Mouse (Mus musculus): ENCODE results near the gene Gm42878. TPM values are rescaled to one million over a fixed set of nuclear protein-coding genes. Genes with fewer than 3 reads are reported as not detected.

Gm42878 gene
- total RNA-seq (2014; rRNA removed) (0.09 TPM in 1 of 2 replicates, not detected in the other), polyA plus RNA-seq (2012; rRNA removed) (not detected in 2 replicates)

DNA sequence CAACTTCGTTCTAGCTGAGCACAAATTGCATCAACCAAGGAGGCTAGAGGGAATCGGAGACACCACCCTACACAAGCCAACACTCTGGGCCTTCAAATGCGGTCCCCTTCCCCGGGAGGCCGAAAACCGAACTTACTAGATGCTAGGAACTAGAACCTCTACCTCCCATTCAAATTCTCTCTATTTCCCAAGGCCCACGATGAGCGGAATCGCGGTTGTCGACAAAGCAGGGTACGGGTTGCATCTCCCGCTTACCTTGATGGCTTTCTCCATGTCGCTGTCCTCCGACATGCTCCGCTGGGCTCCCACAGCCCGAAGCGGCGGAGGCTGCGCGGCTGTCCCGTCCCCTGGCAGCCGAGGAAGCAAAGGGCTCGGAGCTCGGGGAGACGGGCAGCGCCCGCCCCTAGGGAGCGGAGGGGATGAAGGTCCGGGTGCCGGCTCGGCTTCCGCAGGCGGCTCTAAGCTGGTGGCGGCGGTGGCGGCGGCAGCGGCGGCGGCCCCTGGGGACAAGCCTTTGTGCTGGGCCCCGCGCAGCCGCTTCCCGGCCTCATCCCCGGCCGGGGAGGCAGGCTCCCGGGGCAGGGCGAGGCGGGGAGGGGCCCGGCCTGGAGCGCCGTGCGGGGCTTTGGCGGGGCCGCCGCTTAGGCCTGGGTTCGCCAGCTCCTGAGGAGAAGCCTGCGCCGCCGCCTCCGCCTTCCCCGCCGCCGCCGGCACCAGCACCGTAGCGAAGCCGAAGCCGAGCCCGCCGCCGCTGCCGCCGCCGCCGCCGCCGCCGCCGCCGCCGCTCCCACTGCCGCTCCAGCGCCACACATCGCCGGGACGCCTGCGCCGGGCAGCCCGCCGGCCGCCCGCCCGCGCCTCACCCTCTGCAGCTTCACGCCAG, at the start of gene Gm42878, which contains the start of gene Adam1a:
TSS of gene Gm42878 (minus strand) at position 573 of the 883 bp plus-strand sequence.
TSS of gene Adam1a (minus strand) at position 573 of the 883 bp plus-strand sequence.
- WGBS, result under 1% methylated on average over 72 of the region's 97 CpGs
- Histone ChIP-seq H3K4me1 (ENCODE audit: control insufficient read depth, insufficient read depth, low read length) (peaks cover 12% of the 10 kb centered on the region), H3K27me3 (ENCODE audit: control insufficient read depth, insufficient read depth, low read length) (no peaks in the 10 kb centered on the region), H3K36me3 (ENCODE audit: control insufficient read depth, insufficient read depth, low read length) (no peaks in the 10 kb centered on the region), H3K9ac (ENCODE audit: low read depth, low read length) (peak within 1 kb of the TSS; percentile 92), H3K4me3 (ENCODE audit: insufficient read depth, low read depth, low read length) (peak within 1 kb of the TSS; percentile 78), H3K27ac (replicated peaks; ENCODE audit: insufficient read depth, low read depth, low read length) (peak within 1 kb of the TSS; percentile 84), H3K79me2 (ENCODE audit: control insufficient read depth, insufficient read depth, low read length) (peaks cover 28% of the 10 kb centered on the region; the same call in 1 of the 2 replicates)
- TF ChIP-seq POLR2A (IDR thresholded peaks at IDR 0.05; ENCODE audit: extremely low read depth, insufficient read depth, low read length) (no peak), CTCF (IDR thresholded peaks at IDR 0.05; ENCODE audit: low read depth, low read length) (no peak)
- no peak for DNase-seq (ENCODE audit: extremely low read depth, low read depth, low spot score)

DNA sequence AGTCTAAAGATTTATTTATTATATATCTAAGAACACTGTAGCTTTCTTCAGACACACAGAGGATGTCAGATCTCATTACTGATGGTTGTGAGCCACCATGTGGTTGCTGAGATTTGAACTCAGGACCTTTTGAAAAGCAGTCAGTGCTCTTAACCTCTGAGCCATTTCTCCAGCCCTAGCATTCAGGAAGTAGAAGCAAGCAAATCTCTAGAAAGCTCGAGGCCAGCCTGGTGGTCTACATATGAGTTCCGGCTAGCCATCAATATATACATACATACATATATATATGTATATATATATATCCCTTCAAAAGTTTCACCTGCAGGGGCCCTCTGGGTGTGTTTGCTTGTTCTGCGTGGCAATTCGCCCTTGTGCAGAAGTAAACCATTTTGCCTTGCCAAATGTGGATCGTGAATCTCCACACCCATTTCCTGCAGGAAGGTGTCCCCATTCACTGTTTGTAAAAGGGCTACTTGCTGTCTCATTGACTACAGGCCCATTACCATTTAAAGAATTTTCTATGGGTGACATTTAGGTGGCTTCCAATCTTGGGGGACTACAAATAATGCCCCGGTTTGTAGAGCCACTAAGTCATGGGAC, 49.5 kb upstream of the Gm42878 start:
- Histone ChIP-seq H3K4me3 (ENCODE audit: insufficient read depth, low read depth, low read length) (no peak overlapping the region), H3K4me1 (ENCODE audit: control insufficient read depth, insufficient read depth, low read length) (peaks cover 13% of the 10 kb centered on the region), H3K27ac (replicated peaks; ENCODE audit: insufficient read depth, low read depth, low read length) (no peak overlapping the region), H3K27me3 (ENCODE audit: control insufficient read depth, insufficient read depth, low read length) (no peaks in the 10 kb centered on the region), H3K79me2 (ENCODE audit: control insufficient read depth, insufficient read depth, low read length) (peaks cover 10% of the 10 kb centered on the region), H3K36me3 (ENCODE audit: control insufficient read depth, insufficient read depth, low read length) (peaks cover 4% of the 10 kb centered on the region), H3K9ac (ENCODE audit: low read depth, low read length) (no peak overlapping the region)
- TF ChIP-seq POLR2A (IDR thresholded peaks at IDR 0.05; ENCODE audit: extremely low read depth, insufficient read depth, low read length), result no peak
- TF ChIP-seq CTCF (IDR thresholded peaks at IDR 0.05; ENCODE audit: low read depth, low read length), result no peak
- WGBS, result 66% methylated on average over 6 of the region's 6 CpGs
- DNase-seq (ENCODE audit: extremely low read depth, low read depth, low spot score), result no peak

DNA sequence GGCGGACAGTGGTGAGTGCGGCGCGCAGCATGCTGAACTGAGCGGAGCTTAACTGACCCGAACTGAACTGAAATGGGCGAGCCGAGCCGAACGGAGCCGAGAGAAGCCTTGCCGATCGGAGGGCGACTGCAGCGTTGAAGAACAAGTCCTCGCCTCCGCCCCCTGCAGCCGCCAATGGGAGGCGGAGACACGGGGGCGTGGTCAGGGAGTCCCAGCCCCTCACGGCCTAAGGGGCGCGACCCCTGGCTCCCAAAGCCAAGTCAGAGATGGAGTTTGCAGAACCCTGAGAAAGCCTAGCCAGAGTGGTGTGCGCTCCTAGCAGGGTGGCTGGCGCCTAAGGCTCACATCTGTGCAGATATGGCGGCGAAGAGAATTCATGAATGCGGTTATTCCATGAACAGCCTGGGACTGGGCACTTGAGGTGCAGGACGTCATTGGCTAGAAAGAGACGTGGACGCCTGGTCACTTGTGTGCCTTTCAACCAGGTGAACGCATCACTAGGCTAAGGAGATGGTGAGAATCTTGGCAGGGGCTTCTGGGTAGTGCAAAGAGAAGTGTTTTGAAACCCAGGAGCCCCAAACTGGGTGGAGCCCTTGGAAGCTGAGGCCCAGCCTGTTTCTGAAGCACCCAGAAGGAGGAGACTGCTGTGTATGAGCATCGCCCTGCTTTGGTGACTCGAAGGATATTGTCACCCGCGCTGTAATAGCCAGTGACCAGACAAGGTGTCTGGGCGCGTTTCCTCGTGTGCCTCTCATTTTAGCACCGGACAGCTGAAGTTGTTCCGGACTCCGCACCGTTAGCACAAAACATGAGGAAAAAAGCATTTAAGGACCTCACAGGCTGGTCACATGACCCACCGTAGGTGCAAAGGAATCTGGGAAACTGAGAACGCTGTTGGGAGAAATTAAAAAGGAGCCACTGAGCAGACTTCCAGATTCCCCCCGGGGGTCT, 48.4 kb upstream of the Gm42878 start, which contains the start of gene Aldh2:
TSS of gene Aldh2 (minus strand) at position 374 of the 951 bp plus-strand sequence.
- peak within 1 kb of the TSS; percentile 97 for H3K9ac ChIP-seq (ENCODE audit: low read depth, low read length)
- peak; percentile 94 for TF ChIP-seq POLR2A (IDR thresholded peaks at IDR 0.05; ENCODE audit: extremely low read depth, insufficient read depth, low read length)
- no peak for TF ChIP-seq CTCF (IDR thresholded peaks at IDR 0.05; ENCODE audit: low read depth, low read length)
- H3K79me2 ChIP-seq (ENCODE audit: control insufficient read depth, insufficient read depth, low read length), result peaks cover 18% of the 10 kb centered on the region
- H3K4me3 ChIP-seq (ENCODE audit: insufficient read depth, low read depth, low read length), result peak within 1 kb of the TSS; percentile 81
- H3K36me3 ChIP-seq (ENCODE audit: control insufficient read depth, insufficient read depth, low read length), result peaks cover 4% of the 10 kb centered on the region
- H3K27me3 ChIP-seq (ENCODE audit: control insufficient read depth, insufficient read depth, low read length), result no peaks in the 10 kb centered on the region
- H3K27ac ChIP-seq (replicated peaks; ENCODE audit: insufficient read depth, low read depth, low read length), result peak within 1 kb of the TSS; percentile 98
- peak; percentile 85 for DNase-seq (ENCODE audit: extremely low read depth, low read depth, low spot score)
- peaks cover 20% of the 10 kb centered on the region for H3K4me1 ChIP-seq (ENCODE audit: control insufficient read depth, insufficient read depth, low read length)
- WGBS, result 3% methylated on average over 47 of the region's 47 CpGs

DNA sequence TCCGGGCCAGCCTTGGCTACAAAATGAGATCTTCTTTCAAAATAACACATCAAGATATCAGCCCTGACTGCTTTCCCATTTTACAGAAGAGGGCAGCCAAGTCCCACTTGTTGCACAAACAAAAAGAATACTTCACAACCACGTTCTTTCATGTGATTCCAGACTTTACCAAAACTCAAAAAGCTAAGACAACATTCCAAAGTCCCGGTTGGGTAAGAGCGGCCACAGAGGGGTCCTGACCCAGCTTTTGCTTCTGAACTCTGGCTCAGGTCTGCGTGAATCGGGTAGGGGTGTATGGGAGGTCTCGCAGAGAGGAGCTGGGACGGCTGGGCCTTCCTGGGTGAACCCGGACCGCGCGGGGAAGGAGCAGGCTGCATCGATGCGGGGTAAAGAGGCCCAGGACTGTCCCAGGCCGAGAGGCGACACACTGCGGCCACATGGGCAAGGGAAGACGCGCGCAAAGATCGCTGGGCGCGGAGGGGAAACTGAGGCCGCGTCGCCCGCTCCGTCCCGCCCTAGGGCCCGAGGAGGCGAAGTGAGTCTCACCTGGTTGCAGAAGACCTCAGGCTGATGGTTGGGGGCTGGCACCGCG, 47.6 kb upstream of the Gm42878 start:
- Histone ChIP-seq H3K27ac (replicated peaks; ENCODE audit: insufficient read depth, low read depth, low read length) (peak overlapping the region; percentile 98), H3K36me3 (ENCODE audit: control insufficient read depth, insufficient read depth, low read length) (peaks cover 4% of the 10 kb centered on the region), H3K4me1 (ENCODE audit: control insufficient read depth, insufficient read depth, low read length) (peaks cover 27% of the 10 kb centered on the region), H3K4me3 (ENCODE audit: insufficient read depth, low read depth, low read length) (peak overlapping the region; percentile 81), H3K79me2 (ENCODE audit: control insufficient read depth, insufficient read depth, low read length) (peaks cover 26% of the 10 kb centered on the region), H3K27me3 (ENCODE audit: control insufficient read depth, insufficient read depth, low read length) (no peaks in the 10 kb centered on the region), H3K9ac (ENCODE audit: low read depth, low read length) (peak overlapping the region; percentile 97)
- TF ChIP-seq CTCF (IDR thresholded peaks at IDR 0.05; ENCODE audit: low read depth, low read length) (no peak), POLR2A (IDR thresholded peaks at IDR 0.05; ENCODE audit: extremely low read depth, insufficient read depth, low read length) (no peak)
- under 1% methylated on average over 33 of the region's 33 CpGs for WGBS
- peak; percentile 97 for DNase-seq (ENCODE audit: extremely low read depth, low read depth, low spot score)
